7 mouse cellular contexts compared by ENCODE assay signal in the genomic region with DNA sequence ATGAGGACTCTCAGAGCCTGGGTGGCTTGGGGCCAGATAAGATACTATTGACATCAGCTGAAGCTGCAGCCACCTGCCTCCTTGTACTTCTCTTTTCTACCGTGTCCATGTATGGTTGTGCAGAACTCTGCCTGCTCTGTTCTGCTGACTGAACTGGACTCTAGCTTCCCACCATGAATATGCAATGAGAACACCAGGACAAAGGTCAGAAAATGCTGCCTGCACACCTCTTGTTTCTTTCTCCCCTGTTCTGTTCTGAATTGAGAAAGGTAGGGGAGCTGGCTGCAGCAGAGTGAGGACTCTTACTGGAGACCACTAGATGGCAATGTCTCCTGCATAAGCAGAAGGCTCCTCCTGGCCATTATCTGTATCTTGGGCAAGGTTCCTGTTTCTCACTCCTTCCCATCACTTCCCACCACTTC. TPM values are rescaled to one million over a fixed set of nuclear protein-coding genes. Genes with fewer than 3 reads are reported as not detected.
DNase-seq lines count a peak whose midpoint lies in the region; ATAC-seq lines count a peak whose summit lies in the region.

No protein-coding gene starts in this region.

- H3K27me3 ChIP-seq in neural tube, embryonic 13.5 days = no peaks in the 10 kb centered on the region
- no peaks in the 10 kb centered on the region for H3K27me3 ChIP-seq in neural tube, embryonic 15.5 days (replicated peaks)
- no peaks in the 10 kb centered on the region for H3K27me3 ChIP-seq in embryonic facial prominence, embryonic 15.5 days
- no peaks in the 10 kb centered on the region for H3K27me3 ChIP-seq in kidney, embryonic 16.5 days (ENCODE audit: insufficient read depth, low read length)

- H3K4me3 ChIP-seq in neural tube, embryonic 13.5 days = no peak overlapping the region
- no peak overlapping the region for H3K4me3 ChIP-seq in neural tube, embryonic 15.5 days (replicated peaks)
- H3K4me3 ChIP-seq in embryonic facial prominence, embryonic 15.5 days (replicated peaks) = no peak overlapping the region
- no peak overlapping the region for H3K4me3 ChIP-seq in kidney, embryonic 16.5 days (ENCODE audit: low read length)

- no peaks in the 10 kb centered on the region for H3K36me3 ChIP-seq in neural tube, embryonic 13.5 days
- H3K36me3 ChIP-seq in neural tube, embryonic 15.5 days = no peaks in the 10 kb centered on the region
- no peaks in the 10 kb centered on the region for H3K36me3 ChIP-seq in embryonic facial prominence, embryonic 15.5 days
- H3K36me3 ChIP-seq in kidney, embryonic 16.5 days (ENCODE audit: insufficient read depth, low read length) = no peaks in the 10 kb centered on the region

- H3K4me1 ChIP-seq in neural tube, embryonic 13.5 days (replicated peaks) = no peaks in the 10 kb centered on the region
- no peaks in the 10 kb centered on the region for H3K4me1 ChIP-seq in neural tube, embryonic 15.5 days
- H3K4me1 ChIP-seq in embryonic facial prominence, embryonic 15.5 days = no peaks in the 10 kb centered on the region
- no peaks in the 10 kb centered on the region for H3K4me1 ChIP-seq in kidney, embryonic 16.5 days (ENCODE audit: insufficient read depth, low read length)

- 0 out of 2 replicates have a peak, but pooled peaks have one; percentile 40 for ATAC-seq in neural tube, embryonic 13.5 days (ENCODE audit: low read depth)
- no peak for ATAC-seq in neural tube, embryonic 15.5 days (ENCODE audit: low FRiP score)
- 0 out of 2 replicates have a peak, but pooled peaks have one; percentile 43 for ATAC-seq in embryonic facial prominence, embryonic 15.5 days (ENCODE audit: insufficient number of reproducible peaks, low FRiP score, low TSS enrichment, low read depth)
- peak; percentile 85 for ATAC-seq in kidney, embryonic 16.5 days (ENCODE audit: low FRiP score, low TSS enrichment)

- no peak overlapping the region for H3K27ac ChIP-seq in neural tube, embryonic 13.5 days (replicated peaks)
- H3K27ac ChIP-seq in neural tube, embryonic 15.5 days (replicated peaks) = no peak overlapping the region
- H3K27ac ChIP-seq in embryonic facial prominence, embryonic 15.5 days (replicated peaks) = no peak overlapping the region
- H3K27ac ChIP-seq in kidney, embryonic 16.5 days (ENCODE audit: low read length) = no peak overlapping the region

- no peak overlapping the region for H3K9ac ChIP-seq in neural tube, embryonic 13.5 days
- H3K9ac ChIP-seq in neural tube, embryonic 15.5 days (replicated peaks) = no peak overlapping the region
- no peak overlapping the region for H3K9ac ChIP-seq in embryonic facial prominence, embryonic 15.5 days
- no peak overlapping the region for H3K9ac ChIP-seq in kidney, embryonic 16.5 days (replicated peaks; ENCODE audit: low read length)

- WGBS in neural tube, embryonic 13.5 days = 74% methylated on average over 1 of the region's 1 CpGs
- WGBS in neural tube, embryonic 15.5 days = 83% methylated on average over 1 of the region's 1 CpGs
- WGBS in embryonic facial prominence, embryonic 15.5 days = 73% methylated on average over 1 of the region's 1 CpGs
- 90% methylated on average over 1 of the region's 1 CpGs for WGBS in kidney, embryonic 16.5 days

- no peaks in the 10 kb centered on the region for H3K9me3 ChIP-seq in neural tube, embryonic 13.5 days
- no peaks in the 10 kb centered on the region for H3K9me3 ChIP-seq in neural tube, embryonic 15.5 days (replicated peaks)
- no peaks in the 10 kb centered on the region for H3K9me3 ChIP-seq in embryonic facial prominence, embryonic 15.5 days (replicated peaks)
- no peaks in the 10 kb centered on the region for H3K9me3 ChIP-seq in kidney, embryonic 16.5 days (ENCODE audit: low read length)

- DNase-seq in adrenal gland, postnatal 14 days = peak; percentile 34
- peak; percentile 15 for DNase-seq in lung, postnatal 36 days
- peak; percentile 51 for DNase-seq in thymus, postnatal 14 days

- no peak overlapping the region for H3K4me2 ChIP-seq in neural tube, embryonic 13.5 days
- H3K4me2 ChIP-seq in neural tube, embryonic 15.5 days = no peak overlapping the region
- H3K4me2 ChIP-seq in embryonic facial prominence, embryonic 15.5 days (replicated peaks) = no peak overlapping the region
- H3K4me2 ChIP-seq in kidney, embryonic 16.5 days (replicated peaks; ENCODE audit: low read depth, low read length) = no peak overlapping the region

RNA-seq across cellular contexts. Expression of a gene that starts 6.3 kb away (rescaled TPM):
- 0.32 and 0.43 TPM in 2 replicates for polyA plus RNA-seq in neural tube, embryonic 13.5 days (2015; fragmentation: Nextera tagmentation; extraction: Ambion mirVana)
- polyA plus RNA-seq in neural tube, embryonic 15.5 days (2015; fragmentation: Nextera tagmentation; extraction: Ambion mirVana) = 0.20 and 0.35 TPM in 2 replicates
- not detected in 2 replicates for total RNA-seq in adrenal gland, postnatal 14 days (2021)
- 0.17 and 0.29 TPM in 2 replicates for polyA plus RNA-seq in embryonic facial prominence, embryonic 15.5 days (2015; fragmentation: Nextera tagmentation; extraction: Ambion mirVana)
- 5.7 and 7.9 TPM in 2 replicates for polyA plus RNA-seq in kidney, embryonic 16.5 days (2015; fragmentation: Nextera tagmentation; extraction: Ambion mirVana)

RNA-seq across cellular contexts. Expression of a gene that starts 39.6 kb away (rescaled TPM):
- 0.32 and 0.37 TPM in 2 replicates for polyA plus RNA-seq in neural tube, embryonic 13.5 days (2015; fragmentation: Nextera tagmentation; extraction: Ambion mirVana)
- polyA plus RNA-seq in neural tube, embryonic 15.5 days (2015; fragmentation: Nextera tagmentation; extraction: Ambion mirVana) = 0.29 and 2.2 TPM in 2 replicates
- 0.85 and 1.1 TPM in 2 replicates for total RNA-seq in adrenal gland, postnatal 14 days (2021)
- polyA plus RNA-seq in embryonic facial prominence, embryonic 15.5 days (2015; fragmentation: Nextera tagmentation; extraction: Ambion mirVana) = 0.13 and 0.17 TPM in 2 replicates
- polyA plus RNA-seq in kidney, embryonic 16.5 days (2015; fragmentation: Nextera tagmentation; extraction: Ambion mirVana) = 0.09 and 0.16 TPM in 2 replicates

RNA-seq across cellular contexts. Expression of a gene that starts 40.0 kb away (rescaled TPM):
- 1.6 and 2.4 TPM in 2 replicates for polyA plus RNA-seq in neural tube, embryonic 13.5 days (2015; fragmentation: Nextera tagmentation; extraction: Ambion mirVana)
- polyA plus RNA-seq in neural tube, embryonic 15.5 days (2015; fragmentation: Nextera tagmentation; extraction: Ambion mirVana) = 5.5 and 5.6 TPM in 2 replicates
- total RNA-seq in adrenal gland, postnatal 14 days (2021) = 0.15 and 0.41 TPM in 2 replicates
- polyA plus RNA-seq in embryonic facial prominence, embryonic 15.5 days (2015; fragmentation: Nextera tagmentation; extraction: Ambion mirVana) = 0.34 and 0.95 TPM in 2 replicates
- polyA plus RNA-seq in kidney, embryonic 16.5 days (2015; fragmentation: Nextera tagmentation; extraction: Ambion mirVana) = 0.69 and 0.94 TPM in 2 replicates
